In the genomic region with DNA sequence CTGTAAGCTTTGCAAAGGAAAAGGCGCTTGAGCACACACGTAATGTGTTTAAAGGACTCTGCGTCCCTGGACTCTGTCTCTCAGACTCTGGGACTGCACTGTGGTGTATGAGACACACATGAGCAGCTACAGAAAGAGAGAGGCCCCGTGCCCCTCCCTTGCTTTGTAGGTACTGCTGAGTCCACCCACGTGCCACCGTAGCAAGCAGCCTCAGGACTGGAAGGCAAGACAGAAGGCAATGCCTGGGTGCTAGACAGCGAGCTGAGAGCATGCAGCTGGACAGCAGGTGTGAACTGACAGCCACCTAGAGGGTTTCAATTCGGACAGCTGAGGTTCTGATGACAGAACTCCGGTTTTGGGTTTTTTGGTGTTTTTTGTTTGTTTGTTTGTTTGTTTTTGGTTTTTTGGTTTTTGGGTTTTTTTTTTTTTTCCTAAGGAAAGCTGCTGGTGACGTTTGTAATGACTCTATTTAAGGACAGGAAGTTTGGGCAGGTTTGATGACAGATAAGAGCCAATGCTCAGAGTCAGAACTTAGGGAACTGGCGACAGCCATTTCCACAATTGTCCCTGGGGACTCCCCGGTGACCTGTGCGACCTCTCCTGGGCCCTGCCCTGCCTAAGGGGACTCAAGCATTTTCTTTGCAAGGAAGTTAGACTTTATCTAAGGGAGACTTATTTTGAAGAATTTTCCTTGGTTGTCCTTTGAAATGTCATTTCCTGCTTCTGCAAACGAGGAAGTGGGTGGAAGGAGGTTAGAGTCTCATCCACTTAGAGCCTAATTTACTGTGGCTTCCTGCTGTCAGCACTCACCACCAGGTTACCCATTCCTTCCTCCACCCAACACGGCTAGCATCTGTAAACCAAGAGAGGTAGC, we compare ENCODE assay signal across 10 mouse cellular contexts.
A peak's percentile ranks its signal among the peaks of the same experiment; 100 is the strongest.
DNase-seq lines count a peak whose midpoint lies in the region; ATAC-seq and TF ChIP-seq lines count a peak whose summit lies in the region.
"Had no signal": no experiment of that assay in that cellular context is flagged by ENCODE, and none has a peak within 500 bp of the region (broad histone marks: within the 10 kb centered on the region; RNA-seq: fewer than 3 reads in every experiment).

No protein-coding gene starts in this region.

- no peak for TF ChIP-seq RAD21 in CH12.LX (IDR thresholded peaks at IDR 0.05; ENCODE audit: low read depth, low read length)

- no peak for DNase-seq in frontal cortex, postnatal 10 days (ENCODE audit: low spot score in 2 of 2)
- peak; percentile 71 for DNase-seq in CH12.LX (ENCODE audit: extremely low read depth)
- peak; percentile 85 for DNase-seq in kidney, postnatal 14 days
- peak; percentile 46 for DNase-seq in thymus, postnatal 25 days
- no peak for DNase-seq in urinary bladder, postnatal 10 days (ENCODE audit: low spot score)
- no peak for DNase-seq in urinary bladder, adult 18-20 months (ENCODE audit: low spot score in 2 of 2)
- DNase-seq: lung, embryonic 14.5 days had no signal

- no peak overlapping the region for H3K4me3 ChIP-seq in CH12.LX (replicated peaks in 1 of 3; ENCODE audit: low read depth in 2 of 3, low read length in 2 of 3, poor library complexity in 1 of 3)
- H3K4me3 ChIP-seq in heart, embryonic 11.5 days (ENCODE audit: low read depth, low read length): no peak overlapping the region
- H3K4me3 ChIP-seq: embryonic facial prominence, embryonic 13.5 days had no signal

- peak; percentile 63; the same call in 1 of the 2 replicates for TF ChIP-seq EP300 in CH12.LX (IDR thresholded peaks at IDR 0.05; ENCODE audit: low read length)

- no peaks in the 10 kb centered on the region for H3K27me3 ChIP-seq in CH12.LX (replicated peaks)
- H3K27me3 ChIP-seq in heart, embryonic 11.5 days (ENCODE audit: control insufficient read depth, insufficient read depth, low read length): no peaks in the 10 kb centered on the region
- H3K27me3 ChIP-seq: embryonic facial prominence, embryonic 13.5 days had no signal

- peak; percentile 77 for ATAC-seq in frontal cortex, adult (ENCODE audit: low TSS enrichment)
- ATAC-seq in heart, embryonic 11.5 days (replicated peaks; ENCODE audit: insufficient number of reproducible peaks, low FRiP score, low TSS enrichment): no peak

- TF ChIP-seq POLR2A in CH12.LX (IDR thresholded peaks at IDR 0.05; ENCODE audit: low read depth, low read length): no peak

- H3K27ac ChIP-seq in CH12.LX (ENCODE audit: insufficient read depth, low read depth): no peak overlapping the region
- H3K27ac ChIP-seq in heart, embryonic 11.5 days (ENCODE audit: low read depth, low read length): peak overlapping the region; percentile 71
- H3K27ac ChIP-seq: embryonic facial prominence, embryonic 13.5 days had no signal

- no peaks in the 10 kb centered on the region for H3K36me3 ChIP-seq in CH12.LX (replicated peaks in 1 of 2; ENCODE audit: control insufficient read depth in 1 of 2, insufficient read depth in 1 of 2, low read length in 1 of 2)
- H3K36me3 ChIP-seq in heart, embryonic 11.5 days (ENCODE audit: control insufficient read depth, insufficient read depth, low read length): no peaks in the 10 kb centered on the region
- H3K36me3 ChIP-seq: embryonic facial prominence, embryonic 13.5 days had no signal

- no peaks in the 10 kb centered on the region for H3K9me3 ChIP-seq in CH12.LX (replicated peaks; ENCODE audit: low read length)
- no peaks in the 10 kb centered on the region for H3K9me3 ChIP-seq in heart, embryonic 11.5 days (replicated peaks; ENCODE audit: control insufficient read depth, low read length)
- H3K9me3 ChIP-seq: embryonic facial prominence, embryonic 13.5 days had no signal

- whole genome bisulfite sequencing in heart, embryonic 11.5 days (ENCODE audit: insufficient replicate concordance): 34% methylated on average over 15 of the region's 15 CpGs

- H3K4me2 ChIP-seq in CH12.LX (ENCODE audit: insufficient read depth, low read depth, poor library complexity, severe bottlenecking): peak overlapping the region; percentile 24
- H3K4me2 ChIP-seq in heart, embryonic 11.5 days: no peak overlapping the region; the same call in 1 of the 2 replicates
- H3K4me2 ChIP-seq: embryonic facial prominence, embryonic 13.5 days; lung, embryonic 14.5 days had no signal

- no peaks in the 10 kb centered on the region for H3K79me2 ChIP-seq in CH12.LX (replicated peaks; ENCODE audit: control insufficient read depth, extremely low read depth, insufficient read depth, poor library complexity, severe bottlenecking)

- in situ Hi-C loops in CH12.LX (cut with MboI; ENCODE audit: low pct_ligation_motif_present, low pct_unique_long_range_greater_than_20kb, low sequenced_read_pairs): no loop called here

- no peak for TF ChIP-seq CTCF in CH12.LX (conservative IDR thresholded peaks at IDR 0.05 in 1 of 2, IDR thresholded peaks at IDR 0.05 in 1 of 2; ENCODE audit: low read depth in 2 of 2, low read length in 2 of 2)

- H3K4me1 ChIP-seq in CH12.LX (ENCODE audit: control insufficient read depth in 1 of 2, insufficient read depth in 2 of 2): peaks cover 11 to 34% of the 10 kb centered on the region in 2 experiments
- peaks cover 17% of the 10 kb centered on the region for H3K4me1 ChIP-seq in heart, embryonic 11.5 days (ENCODE audit: control insufficient read depth, insufficient read depth, low read length)

- dilution Hi-C loops in CH12.LX (cut with MboI; ENCODE audit: extremely low pct_ligation_motif_present, extremely low pct_unique_long_range_greater_than_20kb, low sequenced_read_pairs): no loop called here

- H3K9ac ChIP-seq in CH12.LX (ENCODE audit: insufficient read depth, low read depth): no peak overlapping the region
- no peak overlapping the region for H3K9ac ChIP-seq in heart, embryonic 11.5 days (ENCODE audit: low read depth, low read length)
- H3K9ac ChIP-seq: embryonic facial prominence, embryonic 13.5 days; lung, embryonic 14.5 days had no signal

TF ChIP-seq in CH12.LX, 34 proteins besides CTCF, POLR2A, EP300 and RAD21:
- peak; percentile 82 for TF ChIP-seq BHLHE40 (IDR thresholded peaks at IDR 0.05; ENCODE audit: low read depth, low read length)
- no peak for TF ChIP-seq E2F4 (IDR thresholded peaks at IDR 0.05; ENCODE audit: insufficient replicate concordance, low read depth, low read length)
- peak; percentile 72; the same call in 1 of the 2 replicates for TF ChIP-seq MXI1 (IDR thresholded peaks at IDR 0.05; ENCODE audit: low read depth, low read length)
- no peak for TF ChIP-seq IRF4 (IDR thresholded peaks at IDR 0.05; ENCODE audit: low read depth, low read length)
- TF ChIP-seq USF1 (IDR thresholded peaks at IDR 0.05; ENCODE audit: low read depth, low read length): no peak; the same call in 1 of the 2 replicates
- no peak for TF ChIP-seq NELFE (IDR thresholded peaks at IDR 0.05; ENCODE audit: low read depth, low read length)
- peak; percentile 31 for TF ChIP-seq ELF1 (IDR thresholded peaks at IDR 0.05; ENCODE audit: low read depth, low read length)
- peak; percentile 50; the same call in 1 of the 2 replicates for TF ChIP-seq MEF2A (IDR thresholded peaks at IDR 0.05; ENCODE audit: borderline replicate concordance, low read depth, low read length)
- TF ChIP-seq MAX (IDR thresholded peaks at IDR 0.05; ENCODE audit: low read length): peak; percentile 74
- TF ChIP-seq RCOR1 (conservative IDR thresholded peaks at IDR 0.05; ENCODE audit: low read depth, low read length): no peak
- 0 out of 2 replicates have a peak, but pooled peaks have one; percentile 24 for TF ChIP-seq ETS1 (conservative IDR thresholded peaks at IDR 0.05; ENCODE audit: low read depth, low read length)
- TF ChIP-seq ZNF384 (IDR thresholded peaks at IDR 0.05; ENCODE audit: low read depth, low read length): peak; percentile 62; the same call in 1 of the 2 replicates
- no peak for TF ChIP-seq TCF12 (IDR thresholded peaks at IDR 0.05; ENCODE audit: low read depth, low read length)
- no peak for TF ChIP-seq ZKSCAN1 (IDR thresholded peaks at IDR 0.05; ENCODE audit: borderline replicate concordance, low read depth, low read length)

Comparison
In these comparisons a context has a peak if more than half of its experiments do, and no peak if none do; other contexts are left out.
1. DNase-seq: peak in CH12.LX (single experiment), kidney, postnatal 14 days (single experiment) and thymus, postnatal 25 days (single experiment); none in frontal cortex, postnatal 10 days (0 of 2), urinary bladder, postnatal 10 days (single experiment) and urinary bladder, adult 18-20 months (0 of 2).